In the genomic region with DNA sequence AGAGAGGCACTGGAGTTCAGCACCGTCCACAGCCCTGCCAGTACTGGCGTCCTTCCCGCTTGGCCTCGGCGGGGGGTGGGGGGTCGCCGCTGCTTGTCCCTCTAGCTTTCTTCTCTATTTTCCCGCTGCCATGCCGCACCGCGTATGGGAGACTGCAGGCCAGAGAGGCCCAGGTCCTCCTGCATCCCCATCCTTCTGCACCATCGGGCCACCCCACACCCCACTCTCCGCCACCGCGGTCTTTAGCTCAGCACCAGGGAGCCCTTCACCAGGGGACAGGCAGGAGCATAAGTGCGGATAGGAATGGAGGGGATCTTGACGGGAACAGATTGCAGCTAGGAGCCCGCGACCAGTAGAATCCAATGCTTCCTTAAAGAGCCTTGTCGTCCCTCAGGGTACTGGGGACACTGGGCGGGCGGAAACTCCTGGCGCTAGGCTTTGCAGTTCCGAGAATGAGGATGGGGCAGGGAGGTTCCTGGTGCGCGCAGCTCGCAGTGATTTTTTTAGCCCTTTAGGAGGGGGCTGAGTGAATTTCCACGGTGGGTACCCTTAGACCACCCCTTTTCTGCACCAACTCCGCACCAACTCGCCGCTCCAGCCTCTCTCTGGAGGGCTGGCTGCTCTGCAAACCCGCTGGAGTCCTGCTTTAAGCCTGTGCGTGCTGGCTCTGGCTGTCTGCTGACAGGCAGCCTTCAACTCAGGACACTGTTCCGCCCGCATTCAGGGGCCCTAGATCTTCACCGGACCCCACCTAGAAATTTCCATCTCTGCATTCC, we compare ENCODE assay signal across 8 mouse cellular contexts.
DNase-seq lines count a peak whose midpoint lies in the region; ATAC-seq lines count a peak whose summit lies in the region.

No protein-coding gene starts in this region.

- no peak overlapping the region for H3K27ac ChIP-seq in heart, embryonic 15.5 days
- H3K27ac ChIP-seq in limb, embryonic 10.5 days: peak overlapping the region; percentile 72
- no peak overlapping the region for H3K27ac ChIP-seq in neural tube, embryonic 12.5 days

- H3K9me3 ChIP-seq in heart, embryonic 15.5 days (replicated peaks): no peaks in the 10 kb centered on the region
- no peaks in the 10 kb centered on the region for H3K9me3 ChIP-seq in limb, embryonic 10.5 days (replicated peaks)
- no peaks in the 10 kb centered on the region for H3K9me3 ChIP-seq in neural tube, embryonic 12.5 days

- under 1% methylated on average over 36 of the region's 36 CpGs for WGBS in heart, embryonic 15.5 days
- under 1% methylated on average over 36 of the region's 36 CpGs for WGBS in limb, embryonic 10.5 days
- 1% methylated on average over 36 of the region's 36 CpGs for WGBS in neural tube, embryonic 12.5 days

- H3K9ac ChIP-seq in heart, embryonic 15.5 days: peak overlapping the region; percentile 40
- H3K9ac ChIP-seq in neural tube, embryonic 12.5 days: peak overlapping the region; percentile 55

- peak; percentile 5 for DNase-seq in kidney, postnatal 14 days
- DNase-seq in kidney, adult 9 months: no peak
- DNase-seq in embryo, embryonic 11 days: peak; percentile 71
- DNase-seq in limb, embryonic 10.5 days (ENCODE audit: low spot score): peak; percentile 77
- DNase-seq in thymus, postnatal 14 days: no peak
- no peak for DNase-seq in gastrocnemius, postnatal 25 days

- H3K4me1 ChIP-seq in heart, embryonic 15.5 days (replicated peaks): peaks cover 14% of the 10 kb centered on the region
- peaks cover 14% of the 10 kb centered on the region for H3K4me1 ChIP-seq in limb, embryonic 10.5 days
- H3K4me1 ChIP-seq in neural tube, embryonic 12.5 days: peaks cover 12% of the 10 kb centered on the region

- H3K4me3 ChIP-seq in heart, embryonic 15.5 days: peak overlapping the region; percentile 54
- H3K4me3 ChIP-seq in limb, embryonic 10.5 days: peak overlapping the region; percentile 63
- H3K4me3 ChIP-seq in neural tube, embryonic 12.5 days: peak overlapping the region; percentile 47

- H3K27me3 ChIP-seq in heart, embryonic 15.5 days: peaks cover 81% of the 10 kb centered on the region
- peaks cover 100% of the 10 kb centered on the region for H3K27me3 ChIP-seq in limb, embryonic 10.5 days (ENCODE audit: low read depth, poor library complexity, severe bottlenecking)
- H3K27me3 ChIP-seq in neural tube, embryonic 12.5 days (replicated peaks): peaks cover 32% of the 10 kb centered on the region

- H3K36me3 ChIP-seq in heart, embryonic 15.5 days: no peaks in the 10 kb centered on the region
- no peaks in the 10 kb centered on the region for H3K36me3 ChIP-seq in limb, embryonic 10.5 days
- no peaks in the 10 kb centered on the region for H3K36me3 ChIP-seq in neural tube, embryonic 12.5 days

- peak overlapping the region; percentile 92 for H3K4me2 ChIP-seq in heart, embryonic 15.5 days
- H3K4me2 ChIP-seq in neural tube, embryonic 12.5 days (replicated peaks): peak overlapping the region; percentile 83

- ATAC-seq in heart, embryonic 15.5 days (replicated peaks; ENCODE audit: insufficient number of reproducible peaks, insufficient read depth, low FRiP score, low read depth): peak; percentile 50; the same call in 1 of the 2 replicates
- peak; percentile 84 for ATAC-seq in neural tube, embryonic 12.5 days (ENCODE audit: low FRiP score, low read depth)

Comparison
In these comparisons a context has a peak if more than half of its experiments do, and no peak if none do; other contexts are left out.
1. DNase-seq: peak in kidney, postnatal 14 days (single experiment), embryo, embryonic 11 days (single experiment) and limb, embryonic 10.5 days (single experiment); none in kidney, adult 9 months (single experiment), thymus, postnatal 14 days (single experiment) and gastrocnemius, postnatal 25 days (single experiment).
2. Peak in every context shown above with its lines, with median percentiles within 50 percentile points of each other: H3K4me3 ChIP-seq.